ENCODE assay signal across 26 mouse cellular contexts in the genomic region with DNA sequence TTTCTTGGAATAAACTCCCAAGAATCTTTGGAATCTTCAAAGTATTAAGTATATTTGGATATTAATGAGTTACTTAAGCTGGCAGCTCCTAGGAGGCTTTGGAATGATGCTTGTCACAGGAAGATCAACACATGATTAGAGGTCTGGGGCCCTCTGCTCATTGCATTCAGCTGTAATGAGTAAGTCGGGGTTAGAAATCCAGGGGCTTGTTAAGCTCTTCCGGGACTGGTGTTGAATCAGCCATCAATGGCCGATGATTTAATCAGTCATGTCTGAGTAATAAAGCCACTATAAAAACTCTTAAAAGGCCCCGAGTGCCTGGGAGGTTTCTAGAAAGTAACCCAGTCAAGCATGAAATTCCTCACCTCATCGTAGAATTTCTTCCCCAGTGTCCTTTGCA.
"Had no signal": no experiment of that assay in that cellular context is flagged by ENCODE, and none has a peak within 500 bp of the region (broad histone marks: within the 10 kb centered on the region; RNA-seq: fewer than 3 reads in every experiment).

No protein-coding gene starts in this region.

- H3K27ac ChIP-seq: gastrocnemius, adult 2 months; heart, adult 2 months; heart, embryonic 13.5 days; heart, embryonic 15.5 days; hindbrain, embryonic 10.5 days; hindbrain, embryonic 12.5 days; hindbrain, embryonic 14.5 days; intestine, embryonic 15.5 days; layer of hippocampus, adult 2 months; left cerebral cortex, adult 2 months; limb, embryonic 13.5 days; limb, embryonic 15.5 days; liver, embryonic 13.5 days; liver, embryonic 15.5 days had no signal

- H3K4me2 ChIP-seq: heart, embryonic 11.5 days; heart, embryonic 13.5 days; heart, embryonic 15.5 days; hindbrain, embryonic 12.5 days; hindbrain, embryonic 14.5 days; intestine, embryonic 15.5 days; limb, embryonic 13.5 days; limb, embryonic 15.5 days; liver, embryonic 13.5 days; liver, embryonic 15.5 days had no signal

- H3K36me3 ChIP-seq: heart, embryonic 13.5 days; heart, embryonic 15.5 days; hindbrain, embryonic 10.5 days; hindbrain, embryonic 12.5 days; intestine, embryonic 15.5 days; limb, embryonic 13.5 days; limb, embryonic 15.5 days; liver, embryonic 13.5 days; liver, embryonic 15.5 days had no signal

- H3K4me1 ChIP-seq: heart, embryonic 13.5 days; heart, embryonic 15.5 days; hindbrain, embryonic 10.5 days; hindbrain, embryonic 12.5 days; intestine, embryonic 15.5 days; limb, embryonic 13.5 days; limb, embryonic 15.5 days; liver, embryonic 13.5 days; liver, embryonic 15.5 days had no signal

- H3K9ac ChIP-seq: heart, embryonic 13.5 days; heart, embryonic 15.5 days; hindbrain, embryonic 12.5 days; hindbrain, embryonic 14.5 days; intestine, embryonic 15.5 days; limb, embryonic 13.5 days; limb, embryonic 15.5 days; liver, embryonic 13.5 days; liver, embryonic 15.5 days had no signal

- ATAC-seq: hindbrain, embryonic 16.5 days; inflammation-experienced regulatory T-cells, adult 6 months; intestine, embryonic 15.5 days; intestine, postnatal 0 days had no signal

- H3K4me3 ChIP-seq: gastrocnemius, adult 2 months; heart, adult 2 months; heart, embryonic 13.5 days; heart, embryonic 15.5 days; hindbrain, embryonic 10.5 days; hindbrain, embryonic 12.5 days; intestine, embryonic 15.5 days; layer of hippocampus, adult 2 months; left cerebral cortex, adult 2 months; limb, embryonic 13.5 days; limb, embryonic 15.5 days; liver, embryonic 13.5 days; liver, embryonic 15.5 days had no signal

- DNase-seq: gastrocnemius, adult 2 months; gastrocnemius, postnatal 10 days; gastrocnemius, postnatal 25 days; heart, adult 2 months; heart, postnatal 4 days; kidney, adult 18-20 months; kidney, adult 8-10 months; kidney, postnatal 10 days; kidney, postnatal 25 days; kidney, postnatal 4 days; liver, embryonic 13.5 days had no signal

- H3K9me3 ChIP-seq: heart, embryonic 13.5 days; heart, embryonic 15.5 days; hindbrain, embryonic 10.5 days; hindbrain, embryonic 12.5 days; intestine, embryonic 15.5 days; limb, embryonic 13.5 days; limb, embryonic 15.5 days; liver, embryonic 13.5 days; liver, embryonic 15.5 days had no signal

- H3K27me3 ChIP-seq: heart, embryonic 13.5 days; heart, embryonic 15.5 days; hindbrain, embryonic 12.5 days; intestine, embryonic 15.5 days; limb, embryonic 13.5 days; limb, embryonic 15.5 days; liver, embryonic 13.5 days; liver, embryonic 15.5 days had no signal
